Mouse (Mus musculus) midbrain, embryonic 16.5 days (tissue): ENCODE results near the gene Gvin1. TPM values are rescaled to one million over a fixed set of nuclear protein-coding genes. Genes with fewer than 3 reads are reported as not detected.
"Not testable (repeated sequence)": the region's sequence is repeated elsewhere in the genome, so short reads cannot be mapped to it uniquely, and the experiment has no call there.

Experiments
- ATAC-seq: fragments of 200-750 bp; cut with Nextera tagmentation; 2 replicates; pipeline ENCODE4 v1.8.0; 2017; ENCODE audit warnings: moderate TSS enrichment
- H3K27ac ChIP-seq: fragments of 300-500 bp; sonication (generic); 2 replicates; pipeline ENCODE4 v1.5.1; 2014; ENCODE audit warnings: mild to moderate bottlenecking, low read length, mixed read lengths
- H3K27me3 ChIP-seq: fragments of 300-500 bp; sonication (generic); 2 replicates; pipeline ENCODE4 v1.6.1; 2014; ENCODE audit warnings: low read depth, low read length, mixed read lengths; ENCODE audit not compliant: control insufficient read depth, insufficient read depth
- H3K36me3 ChIP-seq: fragments of 300-500 bp; sonication (generic); 2 replicates; pipeline ENCODE4 v1.6.1; 2014; ENCODE audit warnings: mild to moderate bottlenecking, low read length, moderate library complexity, mixed read lengths; ENCODE audit not compliant: control insufficient read depth, insufficient read depth
- H3K4me1 ChIP-seq: fragments of 300-500 bp; sonication (generic); 2 replicates; pipeline ENCODE4 v1.6.1; 2014; ENCODE audit warnings: mild to moderate bottlenecking, low read length, mixed read lengths; ENCODE audit not compliant: control insufficient read depth, insufficient read depth
- H3K4me2 ChIP-seq: fragments of 300-500 bp; sonication (generic); 2 replicates; pipeline ENCODE4 v1.6.1; 2014; ENCODE audit warnings: mild to moderate bottlenecking, low read length, mixed read lengths
- H3K4me3 ChIP-seq: fragments of 300-500 bp; sonication (generic); 2 replicates; pipeline ENCODE4 v1.5.1; 2014; ENCODE audit warnings: low read depth, mild to moderate bottlenecking, low read length, moderate library complexity, mixed read lengths
- H3K9ac ChIP-seq: fragments of 300-500 bp; sonication (generic); 2 replicates; pipeline ENCODE4 v1.6.1; 2014; ENCODE audit warnings: low read depth, low read length, mixed read lengths
- H3K9me3 ChIP-seq: fragments of 300-500 bp; sonication (generic); replicated peaks from 2 replicates; pipeline ENCODE4 v1.6.1; 2014; ENCODE audit warnings: mild to moderate bottlenecking, low read length, mixed read lengths; ENCODE audit not compliant: control insufficient read depth, poor library complexity, severe bottlenecking
- WGBS: fragments of 180-500 bp; shearing (Covaris S2); extraction: QIAGEN DNeasy Blood & Tissue Kit; methylation state at CpG from one replicate; pipeline ENCODE4 v1.1.7; 2014; 5-methylcytosine and 5-hydroxymethylcytosine counted together
- polyA plus RNA-seq: library from polyadenylated mRNA; unstranded; fragments of >200 nt; fragmentation: Nextera tagmentation; extraction: Ambion mirVana; gene quantifications from 2 replicates; pipeline ENCODE4 v1.2.1, GENCODE M21; 2015

Gene Gvin1
- polyA plus RNA-seq = 0.10 TPM in 2 replicates

DNA sequence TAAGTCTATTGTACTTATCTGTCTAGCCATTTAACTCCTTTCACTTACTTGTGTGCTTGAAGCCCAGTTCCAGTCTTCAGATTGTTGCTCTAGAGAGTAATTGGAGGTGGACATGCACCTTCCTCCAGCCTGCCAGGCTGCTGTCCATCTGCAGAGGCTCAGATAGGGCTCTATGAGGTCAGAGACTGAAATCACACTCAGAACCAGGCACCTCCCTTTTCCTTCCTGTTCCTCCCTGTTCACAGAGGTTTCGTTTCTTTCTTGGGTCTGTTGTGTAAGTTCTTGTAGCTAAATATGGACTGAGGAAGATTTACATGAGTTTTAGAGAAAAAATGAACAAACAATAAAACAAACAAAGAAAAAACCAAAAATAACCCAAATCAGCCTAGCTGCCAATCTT lies at the start of gene Gvin1:
Gene Gvin1 (minus strand): TSS at position 150 of the 400 bp plus-strand sequence.
- WGBS = 55% methylated on average over 1 of the region's 1 CpGs
- H3K36me3 ChIP-seq, H3K27ac ChIP-seq, H3K4me1 ChIP-seq, ATAC-seq, H3K4me2 ChIP-seq, H3K27me3 ChIP-seq, H3K9ac ChIP-seq, H3K9me3 ChIP-seq, H3K4me3 ChIP-seq: not testable (repeated sequence)

DNA sequence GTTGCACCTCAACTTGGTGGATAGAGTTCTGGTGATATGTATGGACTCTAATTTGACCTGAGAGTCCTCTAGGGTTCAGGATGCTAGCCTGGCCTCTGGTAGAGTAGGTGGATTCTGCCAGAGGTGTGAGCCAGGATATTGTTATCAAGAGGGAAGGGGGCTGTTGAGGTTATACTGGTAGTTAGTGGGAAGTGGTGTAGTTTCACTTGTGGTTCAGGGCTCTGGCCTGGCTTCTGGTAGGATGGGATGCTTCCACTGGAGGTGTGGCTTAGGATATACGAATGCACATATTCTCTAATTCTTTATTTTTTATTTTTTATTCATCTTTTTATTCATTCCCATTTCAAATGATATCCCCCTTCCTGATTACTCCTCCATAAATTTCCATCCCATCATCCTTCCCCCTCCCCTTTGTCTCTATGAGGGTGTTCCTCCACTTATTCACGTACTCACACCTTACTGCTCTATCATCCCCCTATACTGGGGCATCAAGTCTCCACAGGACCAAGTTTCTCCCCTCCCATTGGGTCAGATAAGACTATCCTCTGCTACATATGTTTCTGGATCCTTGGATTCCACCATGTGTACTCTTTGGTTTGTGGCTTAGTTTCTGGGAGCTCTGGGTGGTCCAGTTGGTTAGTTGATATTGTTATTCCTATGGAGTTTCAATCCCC lies 36.9 kb upstream of the Gvin1 start:
- Histone ChIP-seq H3K4me1 (no peaks in the 10 kb centered on the region), H3K36me3 (no peaks in the 10 kb centered on the region), H3K4me2 (no peak overlapping the region), H3K9ac (no peak overlapping the region), H3K4me3 (no peak overlapping the region), H3K27me3 (no peaks in the 10 kb centered on the region), H3K9me3 (peaks cover 2% of the 10 kb centered on the region), H3K27ac (no peak overlapping the region)
- ATAC-seq = no peak
- 79% methylated on average over 2 of the region's 2 CpGs for WGBS

DNA sequence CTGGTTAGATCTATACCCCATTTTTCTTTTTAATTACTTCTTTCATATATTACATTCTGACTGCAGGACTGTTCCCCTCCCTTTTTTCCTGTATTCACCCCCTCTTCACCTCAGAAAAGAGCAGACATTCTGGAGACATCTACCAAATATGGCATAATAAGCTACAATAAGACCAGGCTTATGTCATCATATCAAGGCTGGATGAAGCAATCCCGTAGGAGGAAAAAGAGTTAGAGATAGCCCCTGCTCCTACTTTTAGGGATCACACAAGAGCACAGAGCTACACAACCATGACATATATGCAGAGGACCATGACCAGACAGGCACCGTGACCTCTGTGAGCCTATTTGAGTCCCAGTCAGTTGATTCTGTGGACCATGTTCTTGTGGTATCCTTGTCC lies 33.8 kb upstream of the Gvin1 start:
- 90% methylated on average over 2 of the region's 2 CpGs for WGBS
- Histone ChIP-seq H3K9ac (no peak overlapping the region), H3K27ac (no peak overlapping the region), H3K9me3 (peaks cover 2% of the 10 kb centered on the region), H3K4me1 (no peaks in the 10 kb centered on the region), H3K36me3 (no peaks in the 10 kb centered on the region), H3K27me3 (no peaks in the 10 kb centered on the region), H3K4me3 (no peak overlapping the region), H3K4me2 (no peak overlapping the region)
- ATAC-seq = no peak

DNA sequence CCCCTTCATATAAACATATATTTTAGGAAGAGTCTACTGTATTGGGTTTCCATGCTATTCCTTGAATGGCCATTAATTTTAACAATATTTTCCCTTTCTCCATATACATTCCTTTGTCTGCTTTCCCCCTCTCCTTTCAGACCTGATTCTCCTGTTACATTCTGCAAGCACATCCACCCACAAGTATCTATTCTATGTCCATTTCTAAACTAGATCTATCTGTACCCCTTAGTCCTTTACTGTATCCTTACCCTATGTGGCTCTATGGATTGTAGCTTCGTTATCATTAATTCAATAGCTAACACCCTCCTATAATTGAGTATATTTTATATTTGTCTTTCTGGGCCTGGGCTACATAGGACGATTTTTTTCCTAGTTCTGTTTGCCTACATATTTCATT lies 33.1 kb upstream of the Gvin1 start:
- H3K36me3 ChIP-seq = no peaks in the 10 kb centered on the region
- H3K4me3 ChIP-seq = no peak overlapping the region
- H3K9ac ChIP-seq = no peak overlapping the region
- no peaks in the 10 kb centered on the region for H3K4me1 ChIP-seq
- WGBS = 83% methylated on average over 2 of the region's 2 CpGs
- ATAC-seq = no peak
- H3K27me3 ChIP-seq = no peaks in the 10 kb centered on the region
- peaks cover 2% of the 10 kb centered on the region for H3K9me3 ChIP-seq
- no peak overlapping the region for H3K27ac ChIP-seq
- no peak overlapping the region for H3K4me2 ChIP-seq

- H3K9ac ChIP-seq = no peak overlapping the region
Observed at GRCm38 (mm10) chr7:106245601-106246000, 30.5 kb upstream of the Gvin1 start.

DNA sequence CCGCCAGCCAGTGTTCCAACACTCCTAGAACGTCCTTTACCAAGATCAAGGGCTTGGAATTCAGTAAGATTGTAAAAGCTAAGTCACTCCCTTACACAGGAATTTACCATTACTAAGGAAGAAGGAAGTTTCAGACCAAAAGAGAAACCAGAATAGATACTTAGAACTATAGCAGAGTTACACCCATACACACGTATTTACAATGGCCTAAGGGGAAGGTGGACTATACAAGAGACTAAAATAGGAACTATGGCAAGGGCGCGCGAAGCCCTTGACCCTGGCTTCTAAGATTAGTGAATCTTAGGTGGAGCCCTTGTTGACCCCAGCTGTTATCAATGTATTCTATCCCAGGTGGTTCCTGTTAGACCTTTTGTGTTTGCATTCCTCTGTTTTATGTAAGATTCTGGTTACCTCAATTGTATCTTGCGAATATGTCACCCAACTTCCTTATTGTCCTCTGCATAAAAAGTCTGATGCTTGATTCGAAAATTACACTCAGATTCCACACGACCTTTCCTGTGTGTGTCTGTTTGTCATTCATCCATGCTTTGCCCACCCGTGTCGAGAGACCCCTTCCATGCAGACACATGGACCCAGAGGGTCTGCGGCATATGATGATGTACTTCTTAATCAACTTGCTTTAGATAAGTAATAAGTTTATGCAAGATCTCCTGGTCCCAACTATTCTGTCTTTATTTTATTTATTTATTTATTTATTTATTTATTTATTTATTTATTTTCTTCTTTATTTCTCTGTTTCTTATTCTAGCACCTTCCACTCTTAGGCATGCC lies 25.6 kb upstream of the Gvin1 start:
- ATAC-seq, H3K27ac ChIP-seq, H3K4me1 ChIP-seq, H3K36me3 ChIP-seq, H3K9me3 ChIP-seq, H3K9ac ChIP-seq, H3K27me3 ChIP-seq, H3K4me2 ChIP-seq, H3K4me3 ChIP-seq: not testable (repeated sequence)
- 94% methylated on average over 12 of the region's 12 CpGs for WGBS

More at GRCm38 (mm10) chr7:106245601-106246000, 30.5 kb upstream of the Gvin1 start:
- WGBS = 84% methylated on average over 6 of the region's 6 CpGs
- H3K4me2 ChIP-seq = no peak overlapping the region
- no peaks in the 10 kb centered on the region for H3K36me3 ChIP-seq
- no peaks in the 10 kb centered on the region for H3K4me1 ChIP-seq
- no peaks in the 10 kb centered on the region for H3K27me3 ChIP-seq
- no peak overlapping the region for H3K27ac ChIP-seq
- no peak overlapping the region for H3K4me3 ChIP-seq
- H3K9me3 ChIP-seq = no peaks in the 10 kb centered on the region; the same call in 1 of the 2 replicates
- no peak for ATAC-seq

- Histone ChIP-seq H3K9ac (no peak overlapping the region), H3K4me3 (no peak overlapping the region), H3K4me2 (no peak overlapping the region), H3K4me1 (no peaks in the 10 kb centered on the region), H3K36me3 (no peaks in the 10 kb centered on the region), H3K9me3 (peaks cover 4% of the 10 kb centered on the region), H3K27ac (no peak overlapping the region), H3K27me3 (no peaks in the 10 kb centered on the region)
- ATAC-seq = no peak
Observed at GRCm38 (mm10) chr7:106237192-106237465, 22.0 kb upstream of the Gvin1 start.

DNA sequence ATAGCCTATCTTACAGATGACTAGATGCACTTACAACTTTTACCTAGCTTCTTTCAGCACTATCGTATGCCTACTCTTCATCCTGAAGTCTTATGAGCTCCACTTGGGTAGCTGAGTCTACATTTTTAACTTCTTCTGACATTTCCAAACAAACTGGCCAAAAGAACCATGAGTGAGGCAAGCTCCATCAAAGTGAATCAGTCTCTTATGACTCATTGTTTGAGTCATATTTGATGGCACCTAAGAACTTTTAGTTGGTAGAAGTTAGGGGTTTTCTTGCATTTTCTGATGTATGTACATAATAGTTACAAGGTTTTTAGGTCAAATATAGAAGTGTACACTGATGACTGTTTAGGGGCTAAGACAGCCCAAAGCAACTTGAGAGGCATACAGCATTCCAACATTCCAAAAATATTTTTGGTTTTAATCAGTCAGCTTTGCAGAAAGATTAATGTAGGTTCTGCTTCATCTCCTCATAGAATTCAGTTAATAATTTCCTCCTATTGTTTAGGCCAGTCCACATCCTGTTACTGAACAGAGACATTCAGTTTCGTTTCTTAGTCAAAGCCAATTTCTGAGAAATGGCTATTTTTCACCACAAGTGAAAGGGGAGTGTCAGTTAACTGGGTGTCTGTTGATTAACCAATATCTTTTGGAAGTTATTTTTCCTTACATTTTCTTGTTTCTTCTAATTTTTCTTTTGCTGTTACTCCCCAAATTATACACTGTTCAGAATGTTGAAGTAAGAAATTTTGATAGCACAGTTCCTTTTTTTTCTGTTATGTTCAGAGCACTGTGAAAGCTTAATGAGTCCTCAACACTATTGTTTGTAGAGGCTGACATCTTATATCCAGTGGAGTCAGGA lies 21.4 kb upstream of the Gvin1 start:
- H3K36me3 ChIP-seq = no peaks in the 10 kb centered on the region

GRCm38 (mm10) chr7:106235596-106235995 lies 20.5 kb upstream of the Gvin1 start:
- Histone ChIP-seq H3K9me3 (peaks cover 4% of the 10 kb centered on the region), H3K27me3 (no peaks in the 10 kb centered on the region), H3K4me2 (no peak overlapping the region), H3K27ac (no peak overlapping the region), H3K4me1 (no peaks in the 10 kb centered on the region), H3K9ac (no peak overlapping the region), H3K4me3 (no peak overlapping the region), H3K36me3 (no peaks in the 10 kb centered on the region)
- no peak for ATAC-seq
- 79% methylated on average over 2 of the region's 2 CpGs for WGBS

More for the DNA sequence above, 21.4 kb upstream of the Gvin1 start:
- no peaks in the 10 kb centered on the region for H3K4me1 ChIP-seq
- no peak overlapping the region for H3K4me2 ChIP-seq
- H3K9me3 ChIP-seq = peaks cover 4% of the 10 kb centered on the region
- no peak overlapping the region for H3K9ac ChIP-seq
- H3K4me3 ChIP-seq = no peak overlapping the region
- no peak overlapping the region for H3K27ac ChIP-seq
- WGBS = 72% methylated on average over 2 of the region's 2 CpGs
- no peaks in the 10 kb centered on the region for H3K27me3 ChIP-seq
- no peak for ATAC-seq
